Comparison of ENCODE assay signal across 29 mouse cellular contexts in genomic region chr14:20788151-20788550, GRCm38 (mm10). TPM values are rescaled to one million over a fixed set of nuclear protein-coding genes. Genes with fewer than 3 reads are reported as not detected.
DNase-seq lines count a peak whose midpoint lies in the region; ATAC-seq lines count a peak whose summit lies in the region.
"Had no signal": no experiment of that assay in that cellular context is flagged by ENCODE, and none has a peak within 500 bp of the region (broad histone marks: within the 10 kb centered on the region; RNA-seq: fewer than 3 reads in every experiment).

No protein-coding gene starts in this region.

- no peak overlapping the region for H3K4me3 ChIP-seq in heart, embryonic 16.5 days (ENCODE audit: low read length)
- no peak overlapping the region for H3K4me3 ChIP-seq in midbrain, embryonic 11.5 days (ENCODE audit: low read depth, low read length)
- no peak overlapping the region for H3K4me3 ChIP-seq in midbrain, embryonic 14.5 days (replicated peaks; ENCODE audit: low read depth, low read length)
- H3K4me3 ChIP-seq: embryonic facial prominence, embryonic 15.5 days; forebrain, embryonic 12.5 days; liver, embryonic 13.5 days; neural tube, embryonic 12.5 days had no signal

- peak overlapping the region; percentile 3; the same call in 1 of the 2 replicates for H3K9ac ChIP-seq in heart, embryonic 16.5 days (ENCODE audit: low read length)
- H3K9ac ChIP-seq in midbrain, embryonic 11.5 days (ENCODE audit: low read length), result no peak overlapping the region
- H3K9ac ChIP-seq in midbrain, embryonic 14.5 days (replicated peaks; ENCODE audit: low read length), result no peak overlapping the region
- H3K9ac ChIP-seq: embryonic facial prominence, embryonic 15.5 days; forebrain, embryonic 12.5 days; forebrain, postnatal 0 days; hindbrain, embryonic 14.5 days; liver, embryonic 13.5 days; neural tube, embryonic 12.5 days had no signal

- peaks cover 61% of the 10 kb centered on the region for H3K4me1 ChIP-seq in heart, embryonic 16.5 days (ENCODE audit: control insufficient read depth, insufficient read depth, low read length)
- H3K4me1 ChIP-seq in midbrain, embryonic 11.5 days (ENCODE audit: control insufficient read depth, insufficient read depth, low read length), result peaks cover 8% of the 10 kb centered on the region
- H3K4me1 ChIP-seq in midbrain, embryonic 14.5 days (ENCODE audit: control insufficient read depth, insufficient read depth, low read length), result peaks cover 17% of the 10 kb centered on the region; the same call in 1 of the 2 replicates

- 64% methylated on average over 3 of the region's 3 CpGs for WGBS in heart, embryonic 16.5 days
- 79% methylated on average over 3 of the region's 3 CpGs for WGBS in midbrain, embryonic 11.5 days
- 80% methylated on average over 3 of the region's 3 CpGs for WGBS in midbrain, embryonic 14.5 days

- H3K27ac ChIP-seq in heart, embryonic 16.5 days (ENCODE audit: low read length), result no peak overlapping the region
- H3K27ac ChIP-seq in midbrain, embryonic 11.5 days (ENCODE audit: low read depth, low read length), result no peak overlapping the region
- no peak overlapping the region for H3K27ac ChIP-seq in midbrain, embryonic 14.5 days (replicated peaks; ENCODE audit: low read depth, low read length)
- H3K27ac ChIP-seq: embryonic facial prominence, embryonic 15.5 days; forebrain, embryonic 12.5 days; hindbrain, embryonic 14.5 days; liver, embryonic 13.5 days; neural tube, embryonic 12.5 days; stomach, postnatal 0 days had no signal

- no peaks in the 10 kb centered on the region for H3K9me3 ChIP-seq in heart, embryonic 16.5 days (replicated peaks; ENCODE audit: control insufficient read depth, low read length)
- no peaks in the 10 kb centered on the region for H3K9me3 ChIP-seq in midbrain, embryonic 11.5 days (ENCODE audit: control insufficient read depth, low read length)
- H3K9me3 ChIP-seq in midbrain, embryonic 14.5 days (ENCODE audit: control insufficient read depth, low read length), result no peaks in the 10 kb centered on the region
- H3K9me3 ChIP-seq: embryonic facial prominence, embryonic 15.5 days; forebrain, embryonic 12.5 days; liver, embryonic 13.5 days; neural tube, embryonic 12.5 days had no signal

- H3K27me3 ChIP-seq in heart, embryonic 16.5 days (ENCODE audit: control insufficient read depth, insufficient read depth, low read length), result no peaks in the 10 kb centered on the region
- no peaks in the 10 kb centered on the region for H3K27me3 ChIP-seq in midbrain, embryonic 11.5 days (ENCODE audit: control insufficient read depth, insufficient read depth, low read length)
- no peaks in the 10 kb centered on the region for H3K27me3 ChIP-seq in midbrain, embryonic 14.5 days (ENCODE audit: control insufficient read depth, insufficient read depth, low read length)
- H3K27me3 ChIP-seq: embryonic facial prominence, embryonic 15.5 days; forebrain, embryonic 12.5 days; liver, embryonic 13.5 days; neural tube, embryonic 12.5 days had no signal

- no peak overlapping the region for H3K4me2 ChIP-seq in heart, embryonic 16.5 days (ENCODE audit: low read depth, low read length)
- no peak overlapping the region for H3K4me2 ChIP-seq in midbrain, embryonic 11.5 days
- H3K4me2 ChIP-seq in midbrain, embryonic 14.5 days (ENCODE audit: low read length), result no peak overlapping the region
- H3K4me2 ChIP-seq: embryonic facial prominence, embryonic 15.5 days; forebrain, embryonic 12.5 days; hindbrain, embryonic 14.5 days; liver, embryonic 13.5 days; neural tube, embryonic 12.5 days had no signal

- ATAC-seq in heart, embryonic 16.5 days (replicated peaks; ENCODE audit: extremely low read depth, insufficient read depth, low FRiP score), result no peak
- ATAC-seq in midbrain, embryonic 11.5 days (ENCODE audit: low FRiP score), result no peak
- ATAC-seq in midbrain, embryonic 14.5 days (ENCODE audit: low FRiP score, low TSS enrichment), result no peak
- no peak for ATAC-seq in inflammation-experienced regulatory T-cells, adult 6 months
- ATAC-seq: CD4-positive, CD25-positive, alpha-beta regulatory T cell, adult 4 months; forebrain, postnatal 0 days; lung, postnatal 0 days; midbrain, embryonic 16.5 days had no signal

- DNase-seq in heart, adult 11 months, result peak; percentile 90
- no peak for DNase-seq in heart, adult 18-20 months
- DNase-seq in heart, postnatal 4 days, result no peak
- peak; percentile 39 for DNase-seq in midbrain, embryonic 11.5 days (ENCODE audit: low spot score, missing footprints)
- no peak for DNase-seq in midbrain, embryonic 14.5 days
- DNase-seq: adrenal gland, postnatal 25 days; cerebellum, adult 11-12 months; cerebellum, adult 9-11 months; forebrain, postnatal 0 days; kidney, adult 2 months; kidney, postnatal 36 days; layer of hippocampus, postnatal 36 days; left cerebral cortex, postnatal 4 days; liver, embryonic 13.5 days; lung, adult 18-20 months; lung, postnatal 4 days; right cerebral cortex, adult 18-20 months; thymus, adult 18-20 months; thymus, postnatal 25 days had no signal

- peaks cover 36% of the 10 kb centered on the region for H3K36me3 ChIP-seq in heart, embryonic 16.5 days (ENCODE audit: control insufficient read depth, insufficient read depth)
- H3K36me3 ChIP-seq in midbrain, embryonic 11.5 days (ENCODE audit: control insufficient read depth, insufficient read depth, low read length), result peaks cover 15% of the 10 kb centered on the region
- peaks cover 67% of the 10 kb centered on the region for H3K36me3 ChIP-seq in midbrain, embryonic 14.5 days (ENCODE audit: control insufficient read depth, insufficient read depth, low read length)

RNA-seq across cellular contexts. Expression of gene Camk2g, which starts 5.7 kb away (rescaled TPM):
- 10 to 100 TPM; 43.8 to 47.7 TPM for total RNA-seq in heart, adult 18-20 months (2021)
- 81.5 and 103 TPM in 2 replicates for polyA plus RNA-seq in heart, embryonic 16.5 days (2015; fragmentation: Nextera tagmentation; extraction: Ambion mirVana)
- total RNA-seq in heart, postnatal 4 days (2021), result 10 to 100 TPM; 58.3 to 65.2 TPM
- 35.9 and 39.5 TPM in 2 replicates for polyA plus RNA-seq in midbrain, embryonic 11.5 days (2014; fragmentation: Nextera tagmentation; extraction: Ambion mirVana)
- 122 and 129 TPM in 2 replicates for polyA plus RNA-seq in midbrain, embryonic 14.5 days (2014; fragmentation: Nextera tagmentation; extraction: Ambion mirVana)
- 10 to 100 TPM; 30.7 to 50.9 (median 31.6) TPM for polyA plus RNA-seq in inflammation-experienced regulatory T-cells, adult 6 months (2017; shearing (Covaris generic))

RNA-seq across cellular contexts. Expression of gene Plau, which starts 48.3 kb away (rescaled TPM):
- total RNA-seq in heart, adult 18-20 months (2021), result 1 to 10 TPM; 3.8 to 4.0 TPM
- 1.2 and 1.9 TPM in 2 replicates for polyA plus RNA-seq in heart, embryonic 16.5 days (2015; fragmentation: Nextera tagmentation; extraction: Ambion mirVana)
- 10 to 100 TPM; 11.1 to 11.9 TPM for total RNA-seq in heart, postnatal 4 days (2021)
- polyA plus RNA-seq in midbrain, embryonic 11.5 days (2014; fragmentation: Nextera tagmentation; extraction: Ambion mirVana), result 0.22 and 0.40 TPM in 2 replicates
- polyA plus RNA-seq in midbrain, embryonic 14.5 days (2014; fragmentation: Nextera tagmentation; extraction: Ambion mirVana), result 0.15 and 0.62 TPM in 2 replicates
- polyA plus RNA-seq in inflammation-experienced regulatory T-cells, adult 6 months (2017; shearing (Covaris generic)), result under 1 TPM in 1 of 3 experiments, not detected in 2; 0.41 TPM
- polyA plus RNA-seq: CD4-positive, CD25-positive, alpha-beta regulatory T cell, adult 4 months had no signal

RNA-seq across cellular contexts. Expression of gene Ndst2, which starts 53.8 kb away (rescaled TPM):
- 1 to 10 TPM; 6.4 to 8.3 TPM for total RNA-seq in heart, adult 18-20 months (2021)
- polyA plus RNA-seq in heart, embryonic 16.5 days (2015; fragmentation: Nextera tagmentation; extraction: Ambion mirVana), result 16.2 and 17.2 TPM in 2 replicates
- 10 to 100 TPM; 18.2 to 18.3 TPM for total RNA-seq in heart, postnatal 4 days (2021)
- polyA plus RNA-seq in midbrain, embryonic 11.5 days (2014; fragmentation: Nextera tagmentation; extraction: Ambion mirVana), result 22.0 and 23.0 TPM in 2 replicates
- 14.5 and 20.5 TPM in 2 replicates for polyA plus RNA-seq in midbrain, embryonic 14.5 days (2014; fragmentation: Nextera tagmentation; extraction: Ambion mirVana)
- polyA plus RNA-seq in inflammation-experienced regulatory T-cells, adult 6 months (2017; shearing (Covaris generic)), result 10 to 100 TPM in 2 of 3 experiments, 1 to 10 TPM in 1; 7.4 to 14.6 (median 12.3) TPM

Comparison
In these comparisons a context has a peak if more than half of its experiments do, and no peak if none do; other contexts are left out.
1. DNase-seq: peak in heart, adult 11 months (single experiment) and midbrain, embryonic 11.5 days (single experiment); none in heart, adult 18-20 months (0 of 2), heart, postnatal 4 days (single experiment) and midbrain, embryonic 14.5 days (single experiment).